Mouse (Mus musculus): ENCODE data around the gene Coa3. TPM values are rescaled to one million over a fixed set of nuclear protein-coding genes. Genes with fewer than 3 reads are reported as not detected.
A peak's percentile ranks its signal among the peaks of the same experiment; 100 is the strongest.

The Coa3 gene
- polyA plus RNA-seq, 1 experiment from 2014 or later, result 213 TPM

GRCm38 (mm10) chr11:101247521-101248030, 31.3 kb downstream of the Coa3 start:
- Histone ChIP-seq H3K9me3 (ENCODE audit: control insufficient read depth, low read length) (no peaks in the 10 kb centered on the region), H3K27ac (ENCODE audit: low read depth, low read length) (no peak overlapping the region), H3K4me2 (no peak overlapping the region; the same call in 1 of the 2 replicates), H3K27me3 (ENCODE audit: control insufficient read depth, insufficient read depth, low read length) (peaks cover 11% of the 10 kb centered on the region), H3K4me3 (ENCODE audit: low read depth, low read length) (no peak overlapping the region), H3K9ac (ENCODE audit: low read length) (no peak overlapping the region), H3K36me3 (ENCODE audit: control insufficient read depth, insufficient read depth, low read length) (no peaks in the 10 kb centered on the region), H3K4me1 (ENCODE audit: control insufficient read depth, insufficient read depth, low read length) (peaks cover 17% of the 10 kb centered on the region)
- 90% methylated on average over 6 of the region's 6 CpGs for WGBS
- ATAC-seq (ENCODE audit: low FRiP score) (no peak), DNase-seq (ENCODE audit: low spot score, missing footprints) (peak; percentile 82)

- peaks cover 11% of the 10 kb centered on the region for H3K27me3 ChIP-seq (ENCODE audit: control insufficient read depth, insufficient read depth, low read length)
These were observed 32.3 kb downstream of the Coa3 start for GRCm38 (mm10) chr11:101246702-101247012.

GRCm38 (mm10) chr11:101245855-101246701, 32.8 kb downstream of the Coa3 start, which contains the start of gene Ramp2:
Ramp2 (plus strand) TSS chr11:101246028.
- WGBS, result under 1% methylated on average over 51 of the region's 63 CpGs
- DNase-seq (ENCODE audit: low spot score, missing footprints) (peak; percentile 96), ATAC-seq (ENCODE audit: low FRiP score) (peak; percentile 82)
- Histone ChIP-seq H3K36me3 (ENCODE audit: control insufficient read depth, insufficient read depth, low read length) (no peaks in the 10 kb centered on the region), H3K4me1 (ENCODE audit: control insufficient read depth, insufficient read depth, low read length) (peaks cover 16% of the 10 kb centered on the region), H3K9me3 (ENCODE audit: control insufficient read depth, low read length) (no peaks in the 10 kb centered on the region), H3K4me3 (ENCODE audit: low read depth, low read length) (peak within 1 kb of the TSS; percentile 57), H3K4me2 (peak within 1 kb of the TSS; percentile 97), H3K9ac (ENCODE audit: low read length) (peak within 1 kb of the TSS; percentile 80), H3K27ac (ENCODE audit: low read depth, low read length) (no peak within 1 kb of the TSS), H3K27me3 (ENCODE audit: control insufficient read depth, insufficient read depth, low read length) (peaks cover 11% of the 10 kb centered on the region)

More at GRCm38 (mm10) chr11:101246702-101247012, 32.3 kb downstream of the Coa3 start:
- Histone ChIP-seq H3K4me2 (peak overlapping the region; percentile 97), H3K4me3 (ENCODE audit: low read depth, low read length) (peak overlapping the region; percentile 57), H3K9me3 (ENCODE audit: control insufficient read depth, low read length) (no peaks in the 10 kb centered on the region), H3K9ac (ENCODE audit: low read length) (peak overlapping the region; percentile 80), H3K36me3 (ENCODE audit: control insufficient read depth, insufficient read depth, low read length) (no peaks in the 10 kb centered on the region), H3K4me1 (ENCODE audit: control insufficient read depth, insufficient read depth, low read length) (peaks cover 16% of the 10 kb centered on the region), H3K27ac (ENCODE audit: low read depth, low read length) (no peak overlapping the region)
- 2% methylated on average over 7 of the region's 7 CpGs for WGBS
- DNase-seq (ENCODE audit: low spot score, missing footprints) (no peak), ATAC-seq (ENCODE audit: low FRiP score) (no peak; the same call in none of the 2 replicates)

GRCm38 (mm10) chr11:101245071-101245470, 33.8 kb downstream of the Coa3 start:
- peaks cover 11% of the 10 kb centered on the region for H3K27me3 ChIP-seq (ENCODE audit: control insufficient read depth, insufficient read depth, low read length)
- 39% methylated on average over 4 of the region's 4 CpGs for WGBS
- peaks cover 16% of the 10 kb centered on the region for H3K4me1 ChIP-seq (ENCODE audit: control insufficient read depth, insufficient read depth, low read length)
- no peak overlapping the region for H3K9ac ChIP-seq (ENCODE audit: low read length)
- no peak overlapping the region for H3K4me3 ChIP-seq (ENCODE audit: low read depth, low read length)
- H3K9me3 ChIP-seq (ENCODE audit: control insufficient read depth, low read length), result no peaks in the 10 kb centered on the region
- H3K27ac ChIP-seq (ENCODE audit: low read depth, low read length), result no peak overlapping the region
- no peak overlapping the region for H3K4me2 ChIP-seq
- ATAC-seq (ENCODE audit: low FRiP score) (no peak), DNase-seq (ENCODE audit: low spot score, missing footprints) (no peak)
- H3K36me3 ChIP-seq (ENCODE audit: control insufficient read depth, insufficient read depth, low read length), result no peaks in the 10 kb centered on the region

GRCm38 (mm10) chr11:101238071-101238647, 40.8 kb downstream of the Coa3 start:
- no peak for DNase-seq (ENCODE audit: low spot score, missing footprints)
- no peak for ATAC-seq (ENCODE audit: low FRiP score)
- no peak overlapping the region for H3K4me2 ChIP-seq
- H3K4me3 ChIP-seq (ENCODE audit: low read depth, low read length), result no peak overlapping the region
- no peaks in the 10 kb centered on the region for H3K9me3 ChIP-seq (ENCODE audit: control insufficient read depth, low read length)
- H3K9ac ChIP-seq (ENCODE audit: low read length), result no peak overlapping the region
- no peak overlapping the region for H3K27ac ChIP-seq (ENCODE audit: low read depth, low read length)
- H3K36me3 ChIP-seq (ENCODE audit: control insufficient read depth, insufficient read depth, low read length), result no peaks in the 10 kb centered on the region
- WGBS, result 60% methylated on average over 5 of the region's 5 CpGs
- no peaks in the 10 kb centered on the region for H3K4me1 ChIP-seq (ENCODE audit: control insufficient read depth, insufficient read depth, low read length)
- no peaks in the 10 kb centered on the region for H3K27me3 ChIP-seq (ENCODE audit: control insufficient read depth, insufficient read depth, low read length)

GRCm38 (mm10) chr11:101236782-101237181, 42.1 kb downstream of the Coa3 start:
- no peaks in the 10 kb centered on the region; the same call in 1 of the 2 replicates for H3K4me1 ChIP-seq (ENCODE audit: control insufficient read depth, insufficient read depth, low read length)
- DNase-seq (ENCODE audit: low spot score, missing footprints) (no peak), ATAC-seq (ENCODE audit: low FRiP score) (no peak)
- H3K36me3 ChIP-seq (ENCODE audit: control insufficient read depth, insufficient read depth, low read length), result no peaks in the 10 kb centered on the region
- H3K9ac ChIP-seq (ENCODE audit: low read length), result no peak overlapping the region
- H3K27ac ChIP-seq (ENCODE audit: low read depth, low read length), result no peak overlapping the region
- no peak overlapping the region for H3K4me3 ChIP-seq (ENCODE audit: low read depth, low read length)
- H3K9me3 ChIP-seq (ENCODE audit: control insufficient read depth, low read length), result no peaks in the 10 kb centered on the region
- no peaks in the 10 kb centered on the region for H3K27me3 ChIP-seq (ENCODE audit: control insufficient read depth, insufficient read depth, low read length)
- 98% methylated on average over 5 of the region's 5 CpGs for WGBS
- H3K4me2 ChIP-seq, result no peak overlapping the region

GRCm38 (mm10) chr11:101235429-101235828, 43.5 kb downstream of the Coa3 start:
- DNase-seq (ENCODE audit: low spot score, missing footprints) (no peak), ATAC-seq (ENCODE audit: low FRiP score) (no peak)
- Histone ChIP-seq H3K27me3 (ENCODE audit: control insufficient read depth, insufficient read depth, low read length) (no peaks in the 10 kb centered on the region), H3K4me2 (no peak overlapping the region), H3K9ac (ENCODE audit: low read length) (no peak overlapping the region), H3K4me3 (ENCODE audit: low read depth, low read length) (no peak overlapping the region), H3K36me3 (ENCODE audit: control insufficient read depth, insufficient read depth, low read length) (no peaks in the 10 kb centered on the region), H3K27ac (ENCODE audit: low read depth, low read length) (no peak overlapping the region), H3K4me1 (ENCODE audit: control insufficient read depth, insufficient read depth, low read length) (peaks cover 13% of the 10 kb centered on the region), H3K9me3 (ENCODE audit: control insufficient read depth, low read length) (no peaks in the 10 kb centered on the region)

- no peak for DNase-seq (ENCODE audit: low spot score, missing footprints)
- no peak overlapping the region for H3K4me3 ChIP-seq (ENCODE audit: low read depth, low read length)
- H3K4me1 ChIP-seq (ENCODE audit: control insufficient read depth, insufficient read depth, low read length), result peaks cover 19% of the 10 kb centered on the region
- H3K9me3 ChIP-seq (ENCODE audit: control insufficient read depth, low read length), result no peaks in the 10 kb centered on the region
- no peaks in the 10 kb centered on the region for H3K27me3 ChIP-seq (ENCODE audit: control insufficient read depth, insufficient read depth, low read length)
- ATAC-seq (ENCODE audit: low FRiP score), result no peak
- no peaks in the 10 kb centered on the region for H3K36me3 ChIP-seq (ENCODE audit: control insufficient read depth, insufficient read depth, low read length)
- H3K9ac ChIP-seq (ENCODE audit: low read length), result no peak overlapping the region
- H3K4me2 ChIP-seq, result no peak overlapping the region
- H3K27ac ChIP-seq (ENCODE audit: low read depth, low read length), result no peak overlapping the region
These were observed 44.8 kb downstream of the Coa3 start for GRCm38 (mm10) chr11:101234124-101234523.

- H3K27me3 ChIP-seq (ENCODE audit: control insufficient read depth, insufficient read depth, low read length), result no peaks in the 10 kb centered on the region
- no peak for DNase-seq (ENCODE audit: low spot score, missing footprints)
- no peak overlapping the region for H3K27ac ChIP-seq (ENCODE audit: low read depth, low read length)
- no peak for ATAC-seq (ENCODE audit: low FRiP score)
- no peaks in the 10 kb centered on the region for H3K36me3 ChIP-seq (ENCODE audit: control insufficient read depth, insufficient read depth, low read length)
- no peaks in the 10 kb centered on the region for H3K9me3 ChIP-seq (ENCODE audit: control insufficient read depth, low read length)
- WGBS, result 90% methylated on average over 1 of the region's 1 CpGs
- peaks cover 19% of the 10 kb centered on the region for H3K4me1 ChIP-seq (ENCODE audit: control insufficient read depth, insufficient read depth, low read length)
- H3K9ac ChIP-seq (ENCODE audit: low read length), result no peak overlapping the region
- H3K4me3 ChIP-seq (ENCODE audit: low read depth, low read length), result no peak overlapping the region
- H3K4me2 ChIP-seq, result no peak overlapping the region
These were observed 45.7 kb downstream of the Coa3 start for GRCm38 (mm10) chr11:101233240-101233639.

All from midbrain, embryonic 11.5 days (tissue).